Mouse (Mus musculus): ENCODE data around the gene Arpc4. TPM values are rescaled to one million over a fixed set of nuclear protein-coding genes. Genes with fewer than 3 reads are reported as not detected.

Arpc4 gene
- total and polyA plus RNA-seq, 2 experiments from 2014 or later = 200 to 505 TPM

DNA sequence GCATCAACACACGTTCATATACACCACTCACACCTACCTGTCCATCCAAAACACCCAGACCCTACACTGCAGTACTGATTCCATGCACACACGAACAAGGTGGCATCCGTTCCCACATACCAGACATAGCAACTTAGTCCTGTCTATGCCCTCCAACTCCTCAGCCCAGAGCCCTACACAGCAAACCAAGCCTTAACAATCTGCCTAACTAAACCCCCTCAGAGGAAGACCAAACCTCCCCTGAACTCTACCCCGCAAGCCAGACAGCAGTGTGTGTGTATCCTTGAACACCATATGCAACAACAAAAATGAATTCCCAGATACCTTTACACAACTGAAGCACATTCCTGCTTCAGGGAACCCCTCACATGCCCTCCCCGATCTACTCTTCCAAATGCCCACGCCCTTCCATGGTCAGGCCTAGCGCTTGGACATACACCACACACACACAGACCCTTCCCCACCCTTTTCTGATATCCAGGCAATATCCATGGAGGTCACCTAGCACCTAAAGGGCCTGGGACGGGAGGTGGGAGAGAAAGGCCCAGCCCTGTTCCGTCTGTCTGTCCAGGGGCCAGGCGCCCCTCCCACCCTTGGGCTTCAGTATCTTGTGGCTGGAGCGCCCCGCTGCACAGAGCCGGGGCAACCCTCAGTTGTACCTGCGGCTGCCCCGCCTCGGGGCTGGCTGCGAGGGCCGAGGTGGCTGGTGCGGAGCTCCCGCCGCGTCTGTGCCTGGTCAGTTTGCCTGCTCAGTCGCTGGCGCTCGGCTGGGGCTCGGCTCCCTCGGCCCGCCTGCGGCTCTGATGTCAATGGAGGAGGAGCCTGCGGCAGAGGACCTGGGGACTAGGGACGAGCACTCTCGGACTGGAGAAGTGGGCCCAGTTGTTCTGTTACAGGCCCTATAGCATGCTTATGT, 34.5 kb upstream of the Arpc4 start, which contains the start of gene Camk1:
Gene Camk1 (minus strand): TSS at position 808 of the 916 bp plus-strand sequence.
- 15% methylated on average over 32 of the region's 32 CpGs for WGBS
- Histone ChIP-seq H3K4me3 (ENCODE audit: low read depth, low read length) (peak within 1 kb of the TSS; percentile 68), H3K27ac (ENCODE audit: low read depth, low read length) (peak within 1 kb of the TSS; percentile 65)

GRCm38 (mm10) chr6:113344321-113344720, 33.6 kb upstream of the Arpc4 start:
- TF ChIP-seq CTCF (IDR thresholded peaks at IDR 0.05) = no peak
- H3K9ac ChIP-seq (replicated peaks; ENCODE audit: low read length, poor library complexity, severe bottlenecking) = peak overlapping the region; percentile 95; the same call in 1 of the 2 replicates
- peak overlapping the region; percentile 68; the same call in 1 of the 2 replicates for H3K4me3 ChIP-seq (ENCODE audit: low read depth, low read length)
- H3K4me2 ChIP-seq (ENCODE audit: low read depth, low read length, poor library complexity, severe bottlenecking) = peak overlapping the region; percentile 71
- H3K4me1 ChIP-seq (ENCODE audit: insufficient read depth, low read length) = peaks cover 15% of the 10 kb centered on the region; the same call in 1 of the 2 replicates
- DNase-seq (ENCODE audit: low spot score) = peak; percentile 46
- peaks cover 12% of the 10 kb centered on the region for H3K36me3 ChIP-seq (ENCODE audit: insufficient read depth, low read length)
- no peak for ATAC-seq (ENCODE audit: low FRiP score)
- H3K27ac ChIP-seq (ENCODE audit: low read depth, low read length) = peak overlapping the region; percentile 65; the same call in 1 of the 2 replicates
- no peaks in the 10 kb centered on the region for H3K9me3 ChIP-seq (ENCODE audit: low read length)
- WGBS = 35% methylated on average over 2 of the region's 2 CpGs
- H3K27me3 ChIP-seq (ENCODE audit: insufficient read depth, low read length) = no peaks in the 10 kb centered on the region

More for the DNA sequence above, 34.5 kb upstream of the Arpc4 start, which contains the start of gene Camk1:
- no peaks in the 10 kb centered on the region for H3K9me3 ChIP-seq (ENCODE audit: low read length)
- peak within 1 kb of the TSS; percentile 95 for H3K9ac ChIP-seq (replicated peaks; ENCODE audit: low read length, poor library complexity, severe bottlenecking)
- TF ChIP-seq CTCF (IDR thresholded peaks at IDR 0.05) = no peak
- DNase-seq (ENCODE audit: low spot score) = peak; percentile 58
- peaks cover 15% of the 10 kb centered on the region; the same call in 1 of the 2 replicates for H3K4me1 ChIP-seq (ENCODE audit: insufficient read depth, low read length)
- H3K36me3 ChIP-seq (ENCODE audit: insufficient read depth, low read length) = peaks cover 18% of the 10 kb centered on the region
- H3K4me2 ChIP-seq (ENCODE audit: low read depth, low read length, poor library complexity, severe bottlenecking) = peak within 1 kb of the TSS; percentile 71
- H3K27me3 ChIP-seq (ENCODE audit: insufficient read depth, low read length) = no peaks in the 10 kb centered on the region
- ATAC-seq (ENCODE audit: low FRiP score) = peak; percentile 75

DNA sequence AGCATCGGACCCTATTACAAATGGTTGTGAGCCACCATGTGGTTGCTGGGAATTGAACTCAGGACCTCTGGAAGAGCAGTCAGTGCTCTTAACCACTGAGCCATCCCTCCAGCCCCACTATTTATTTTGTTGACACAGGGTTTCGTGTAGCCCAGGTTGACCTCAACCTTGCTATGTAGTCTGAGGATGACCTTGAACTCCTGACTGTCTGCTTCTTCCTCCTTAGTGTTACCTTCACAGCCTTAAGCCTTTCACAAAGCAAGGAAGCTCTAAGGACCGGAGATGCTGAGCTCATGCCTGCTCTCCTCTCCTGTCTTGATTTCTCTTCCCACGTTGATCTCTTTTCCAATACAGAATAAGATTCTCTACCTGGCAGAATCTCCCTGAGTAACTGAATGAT, 31.0 kb upstream of the Arpc4 start:
- H3K36me3 ChIP-seq (ENCODE audit: insufficient read depth, low read length) = no peaks in the 10 kb centered on the region
- no peak overlapping the region for H3K4me3 ChIP-seq (ENCODE audit: low read depth, low read length)
- TF ChIP-seq CTCF (IDR thresholded peaks at IDR 0.05) = no peak
- 86% methylated on average over 4 of the region's 4 CpGs for WGBS
- DNase-seq (ENCODE audit: low spot score) (no peak), ATAC-seq (ENCODE audit: low FRiP score) (no peak)
- peaks cover 10% of the 10 kb centered on the region; the same call in 1 of the 2 replicates for H3K4me1 ChIP-seq (ENCODE audit: insufficient read depth, low read length)
- no peak overlapping the region for H3K27ac ChIP-seq (ENCODE audit: low read depth, low read length)
- no peaks in the 10 kb centered on the region for H3K27me3 ChIP-seq (ENCODE audit: insufficient read depth, low read length)
- no peaks in the 10 kb centered on the region for H3K9me3 ChIP-seq (ENCODE audit: low read length)
- no peak overlapping the region for H3K9ac ChIP-seq (replicated peaks; ENCODE audit: low read length, poor library complexity, severe bottlenecking)
- no peak overlapping the region for H3K4me2 ChIP-seq (ENCODE audit: low read depth, low read length, poor library complexity, severe bottlenecking)

GRCm38 (mm10) chr6:113350538-113350937, 27.4 kb upstream of the Arpc4 start:
- no peak overlapping the region for H3K9ac ChIP-seq (replicated peaks; ENCODE audit: low read length, poor library complexity, severe bottlenecking)
- H3K27ac ChIP-seq (ENCODE audit: low read depth, low read length) = no peak overlapping the region
- H3K4me1 ChIP-seq (ENCODE audit: insufficient read depth, low read length) = no peaks in the 10 kb centered on the region
- H3K9me3 ChIP-seq (ENCODE audit: low read length) = no peaks in the 10 kb centered on the region
- H3K36me3 ChIP-seq (ENCODE audit: insufficient read depth, low read length) = no peaks in the 10 kb centered on the region
- H3K4me2 ChIP-seq (ENCODE audit: low read depth, low read length, poor library complexity, severe bottlenecking) = no peak overlapping the region
- TF ChIP-seq CTCF (IDR thresholded peaks at IDR 0.05) = no peak
- ATAC-seq (ENCODE audit: low FRiP score) (no peak), DNase-seq (ENCODE audit: low spot score) (no peak)
- no peaks in the 10 kb centered on the region for H3K27me3 ChIP-seq (ENCODE audit: insufficient read depth, low read length)
- H3K4me3 ChIP-seq (ENCODE audit: low read depth, low read length) = no peak overlapping the region

GRCm38 (mm10) chr6:113351161-113351560, 26.8 kb upstream of the Arpc4 start:
- Histone ChIP-seq H3K9ac (replicated peaks; ENCODE audit: low read length, poor library complexity, severe bottlenecking) (no peak overlapping the region), H3K9me3 (ENCODE audit: low read length) (no peaks in the 10 kb centered on the region), H3K36me3 (ENCODE audit: insufficient read depth, low read length) (no peaks in the 10 kb centered on the region), H3K4me2 (ENCODE audit: low read depth, low read length, poor library complexity, severe bottlenecking) (no peak overlapping the region), H3K4me1 (ENCODE audit: insufficient read depth, low read length) (no peaks in the 10 kb centered on the region), H3K4me3 (ENCODE audit: low read depth, low read length) (no peak overlapping the region), H3K27me3 (ENCODE audit: insufficient read depth, low read length) (no peaks in the 10 kb centered on the region), H3K27ac (ENCODE audit: low read depth, low read length) (no peak overlapping the region)
- 93% methylated on average over 1 of the region's 1 CpGs for WGBS
- TF ChIP-seq CTCF (IDR thresholded peaks at IDR 0.05) = no peak
- DNase-seq (ENCODE audit: low spot score) (no peak), ATAC-seq (ENCODE audit: low FRiP score) (no peak)

GRCm38 (mm10) chr6:113351653-113352052, 26.3 kb upstream of the Arpc4 start:
- Histone ChIP-seq H3K9me3 (ENCODE audit: low read length) (no peaks in the 10 kb centered on the region), H3K4me2 (ENCODE audit: low read depth, low read length, poor library complexity, severe bottlenecking) (no peak overlapping the region), H3K27me3 (ENCODE audit: insufficient read depth, low read length) (no peaks in the 10 kb centered on the region), H3K4me1 (ENCODE audit: insufficient read depth, low read length) (no peaks in the 10 kb centered on the region), H3K36me3 (ENCODE audit: insufficient read depth, low read length) (no peaks in the 10 kb centered on the region), H3K4me3 (ENCODE audit: low read depth, low read length) (no peak overlapping the region), H3K9ac (replicated peaks; ENCODE audit: low read length, poor library complexity, severe bottlenecking) (no peak overlapping the region), H3K27ac (ENCODE audit: low read depth, low read length) (no peak overlapping the region)
- no peak for DNase-seq (ENCODE audit: low spot score)
- no peak for ATAC-seq (ENCODE audit: low FRiP score)
- TF ChIP-seq CTCF (IDR thresholded peaks at IDR 0.05) = no peak
- 65% methylated on average over 10 of the region's 10 CpGs for WGBS

All from midbrain, postnatal 0 days (tissue).